Mouse (Mus musculus): ENCODE measurements around the gene Nrros. TPM values are rescaled to one million over a fixed set of nuclear protein-coding genes. Genes with fewer than 3 reads are reported as not detected.
"Not testable (repeated sequence)": the region's sequence is repeated elsewhere in the genome, so short reads cannot be mapped to it uniquely, and the experiment has no call there.

Nrros gene
- total RNA-seq, 2 experiments from 2014 or later, result 133 to 190 TPM

DNA sequence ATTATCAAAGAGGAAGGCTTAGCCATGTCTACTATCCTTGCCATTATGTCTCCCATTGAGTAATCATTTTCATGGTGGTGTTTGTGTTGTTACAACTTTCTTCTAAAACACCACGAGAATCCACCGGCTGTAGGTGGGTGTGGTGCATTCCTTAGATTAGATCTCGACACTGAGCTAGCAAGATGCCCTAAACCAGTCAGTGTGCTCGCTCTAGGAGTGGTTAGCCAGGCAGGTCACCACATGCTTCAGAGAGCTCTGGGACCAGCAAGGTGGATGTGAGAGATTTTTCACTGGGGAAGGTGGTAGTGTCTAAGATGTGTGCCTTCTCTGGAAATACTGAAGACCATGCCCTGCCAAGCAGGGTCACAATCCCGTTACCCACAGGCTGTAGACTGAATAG, 49.2 kb downstream of the Nrros start:
- no peak for ATAC-seq (replicated peaks; ENCODE audit: poor library complexity)

DNA sequence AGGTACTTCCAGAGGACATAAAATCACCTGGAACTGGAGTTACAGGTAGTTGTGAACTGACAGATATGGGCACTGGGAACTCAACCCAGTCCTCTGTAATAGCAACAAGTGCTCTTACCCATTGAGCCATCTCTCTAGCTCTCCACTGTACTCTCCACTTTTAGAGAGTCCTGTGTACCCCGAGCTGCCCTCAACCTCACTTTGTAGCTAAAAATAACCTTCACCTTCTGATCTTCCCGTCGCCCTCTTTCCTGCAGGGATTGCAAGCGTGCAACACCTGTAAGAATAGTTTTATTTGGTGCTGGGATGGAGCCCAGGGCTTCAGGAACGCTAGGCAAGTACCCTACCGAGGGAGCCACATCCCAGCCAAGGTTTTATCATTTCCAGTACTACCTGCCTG, 49.6 kb downstream of the Nrros start:
- no peak for ATAC-seq (replicated peaks; ENCODE audit: poor library complexity)

DNA sequence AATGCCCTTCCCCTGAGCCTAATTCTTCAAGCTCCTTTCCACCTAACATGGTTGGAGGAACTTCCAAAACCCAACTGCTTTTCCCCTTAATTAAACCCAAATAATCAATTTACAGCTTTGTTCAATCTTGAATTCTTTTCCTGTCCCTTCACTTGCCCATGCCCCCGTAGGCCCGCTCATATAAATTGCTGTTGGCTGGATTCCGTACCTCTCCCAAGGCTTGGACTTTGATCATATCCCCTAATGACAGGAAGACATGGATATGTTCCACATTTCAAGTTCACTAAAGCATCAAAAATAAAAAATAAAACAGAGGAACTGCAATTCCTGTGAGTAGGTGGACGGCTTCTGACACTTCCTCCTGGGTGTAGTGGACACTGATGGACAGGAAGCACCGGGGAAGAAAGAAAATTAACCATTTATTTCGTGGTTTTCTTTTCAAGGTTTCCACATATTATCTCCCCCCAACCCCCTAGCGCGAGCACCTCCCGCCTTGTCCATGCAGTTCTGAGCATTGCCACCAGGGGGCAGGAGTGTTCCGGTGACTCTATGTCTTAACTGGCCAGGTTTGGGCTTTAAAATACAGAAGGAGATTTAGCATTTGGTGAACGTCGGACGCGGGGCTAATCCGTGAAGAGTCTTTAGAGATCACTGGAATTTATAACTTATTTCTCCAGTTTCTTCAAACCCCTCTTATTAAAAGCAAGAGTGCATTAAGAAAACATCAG, 50.3 kb downstream of the Nrros start:
- ATAC-seq (replicated peaks; ENCODE audit: poor library complexity), result peak; percentile 67

DNA sequence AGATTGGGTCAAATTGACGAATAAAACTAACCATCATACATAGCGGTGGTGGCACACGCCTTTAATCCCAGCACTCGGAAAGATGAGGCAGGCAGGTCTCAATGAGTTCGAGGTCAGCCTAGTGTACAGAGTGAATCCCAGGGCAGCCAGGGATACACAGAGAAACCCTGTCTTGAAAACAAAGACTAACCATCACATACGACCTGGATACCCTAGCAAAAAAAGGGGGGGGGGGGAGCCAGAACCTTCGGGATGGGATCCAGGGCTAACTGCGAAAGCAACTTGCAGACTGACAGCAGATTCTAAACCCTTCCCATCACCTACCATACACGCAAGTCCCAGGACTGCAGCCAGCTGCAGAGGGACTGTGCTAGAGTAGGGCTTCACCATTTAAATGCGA, 51.0 kb downstream of the Nrros start:
- no peak for ATAC-seq (replicated peaks; ENCODE audit: poor library complexity)

- ATAC-seq (replicated peaks; ENCODE audit: poor library complexity), result peak; percentile 71
Measured at GRCm38 (mm10) chr16:32113541-32114218, 51.7 kb downstream of the Nrros start.

DNA sequence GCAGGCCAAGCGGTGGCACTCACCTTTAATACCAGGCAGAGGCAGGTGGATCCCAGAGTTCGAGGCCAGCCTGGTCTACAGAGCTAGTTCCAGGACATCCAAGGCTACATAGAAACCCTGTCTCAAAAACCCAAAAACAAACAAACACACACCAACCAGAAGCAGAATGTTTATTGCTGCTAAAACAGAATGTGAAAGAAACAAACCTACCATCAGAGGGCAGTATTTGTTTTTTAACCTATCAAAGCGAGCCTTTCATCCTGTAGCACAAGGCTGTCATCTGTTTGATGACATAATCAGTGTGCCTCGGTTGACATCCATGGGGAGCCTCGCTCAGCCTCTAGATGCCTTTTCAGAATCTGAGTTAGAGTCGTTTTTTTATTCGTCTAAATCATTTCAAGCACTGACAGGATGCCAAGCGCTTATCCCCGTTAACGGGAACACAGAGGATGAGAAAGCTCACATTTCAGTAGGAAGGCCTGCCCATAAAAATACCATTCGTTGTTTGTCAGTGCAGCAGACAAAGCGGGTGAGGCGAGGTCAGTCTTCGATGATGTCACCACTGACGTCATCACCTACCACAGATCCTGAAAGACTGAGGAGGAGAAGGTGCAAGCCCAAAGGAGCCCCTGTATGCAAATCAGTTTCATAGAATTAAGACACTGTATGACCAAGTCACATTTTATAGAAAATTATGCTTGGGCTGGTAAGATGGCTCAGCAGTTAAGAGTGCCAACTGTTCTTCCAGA, 54.3 kb downstream of the Nrros start:
- ATAC-seq (replicated peaks; ENCODE audit: poor library complexity), result 0 out of 2 replicates have a peak, but pooled peaks have one; percentile 21

DNA sequence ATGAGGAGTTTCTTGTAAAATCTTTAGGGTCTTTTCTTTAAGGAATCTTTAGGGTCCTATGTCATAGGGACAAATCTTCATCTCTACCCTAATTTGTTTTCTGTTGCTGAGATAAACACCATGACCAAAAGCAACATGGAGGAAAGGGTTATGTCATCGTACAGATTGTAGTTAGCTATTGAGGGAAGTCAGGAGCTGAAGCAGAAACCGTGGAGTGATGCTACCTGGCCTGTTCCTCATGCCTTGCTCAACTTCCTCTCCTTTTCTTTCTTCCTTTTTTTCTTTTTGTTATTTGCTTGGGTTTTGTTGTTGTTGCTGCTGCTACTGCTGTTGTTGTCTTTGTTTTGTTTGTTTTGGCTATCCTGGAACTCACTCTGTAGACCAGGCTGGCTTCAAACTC, 56.8 kb downstream of the Nrros start:
- ATAC-seq (replicated peaks; ENCODE audit: poor library complexity), result no peak

DNA sequence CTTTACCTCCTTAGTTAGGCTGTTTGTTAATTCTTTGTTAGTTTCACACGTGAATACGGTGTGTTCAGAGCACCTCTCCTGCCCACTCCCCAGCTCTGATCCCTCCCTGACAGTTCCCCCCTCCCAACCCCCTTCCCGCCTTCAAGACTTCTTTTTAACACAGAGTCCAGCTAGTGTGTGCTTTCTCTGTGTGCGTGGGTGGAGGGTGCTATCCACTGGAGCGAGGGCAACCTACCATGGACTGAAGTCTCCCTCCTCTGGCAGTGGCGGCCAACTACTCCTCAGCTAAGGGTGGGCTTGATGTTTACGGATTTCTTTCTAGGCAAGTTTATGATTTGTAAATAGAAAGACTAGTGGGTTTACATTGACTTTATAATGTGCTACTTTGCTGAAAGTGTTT, 57.2 kb downstream of the Nrros start:
- peak; percentile 59 for ATAC-seq (replicated peaks; ENCODE audit: poor library complexity)

- peak; percentile 61 for ATAC-seq (replicated peaks; ENCODE audit: poor library complexity)
Measured at GRCm38 (mm10) chr16:32107342-32108045, 57.9 kb downstream of the Nrros start.

GRCm38 (mm10) chr16:32105698-32106097, 59.7 kb downstream of the Nrros start:
- ATAC-seq (replicated peaks; ENCODE audit: poor library complexity), result no peak

DNA sequence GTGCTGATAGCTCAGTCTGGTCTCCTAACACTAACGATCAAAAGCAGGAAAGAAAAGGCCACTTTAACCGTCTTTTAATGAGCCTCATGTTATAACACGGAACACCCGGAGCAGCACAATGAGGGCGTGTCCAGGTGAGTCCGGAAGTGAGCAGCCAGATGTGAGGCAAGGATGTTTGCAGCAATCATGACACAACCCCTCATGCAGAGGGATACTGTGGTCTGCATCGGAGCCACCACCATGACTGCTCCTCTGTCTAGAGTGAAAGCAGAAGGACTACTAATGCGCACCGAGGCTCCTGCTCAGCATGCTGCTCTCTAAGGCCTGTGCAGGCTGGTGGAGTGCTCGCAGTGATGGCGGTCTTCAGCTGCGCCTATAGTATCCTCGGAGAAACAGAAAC, 63.1 kb downstream of the Nrros start:
- peak; percentile 55 for ATAC-seq (replicated peaks; ENCODE audit: poor library complexity)

- ATAC-seq (replicated peaks; ENCODE audit: poor library complexity), result peak; percentile 89
Measured at GRCm38 (mm10) chr16:32099638-32100150, 65.7 kb downstream of the Nrros start, which contains the start of the genes Pigx and Cep19. TSS of gene Pigx (minus strand) at chr16:32099740. TSS of gene Cep19 (plus strand) at chr16:32099800.

- peak; percentile 20; the same call in 1 of the 2 replicates for ATAC-seq (replicated peaks; ENCODE audit: poor library complexity)
Measured at GRCm38 (mm10) chr16:32098897-32099637, 66.3 kb downstream of the Nrros start.

- not testable (repeated sequence) for ATAC-seq (replicated peaks; ENCODE audit: poor library complexity)
Measured at GRCm38 (mm10) chr16:32097757-32098156, 67.6 kb downstream of the Nrros start.

Other genes with a start within 250 kb of the Nrros start
- not detected in 2 replicates for gene Pigz, start 231.7 kb downstream of the Nrros start, total RNA-seq (2015)
- gene Pigz, start 231.7 kb downstream of the Nrros start, total RNA-seq (2017), result not detected in 2 replicates
- gene 0610012G03Rik, start 217.1 kb downstream of the Nrros start, total RNA-seq (2015), result 22.7 and 28.3 TPM in 2 replicates
- gene 0610012G03Rik, start 217.1 kb downstream of the Nrros start, total RNA-seq (2017), result 10.3 and 14.1 TPM in 2 replicates
- gene Ncbp2, start 217.1 kb downstream of the Nrros start, total RNA-seq (2015), result 39.7 and 43.1 TPM in 2 replicates
- gene Ncbp2, start 217.1 kb downstream of the Nrros start, total RNA-seq (2017), result 48.3 and 51.4 TPM in 2 replicates
- gene Senp5, start 162.3 kb downstream of the Nrros start, total RNA-seq (2015), result 20.2 and 22.9 TPM in 2 replicates
- 20.3 and 21.0 TPM in 2 replicates for gene Senp5, start 162.3 kb downstream of the Nrros start, total RNA-seq (2017)
- gene Pak2, start 86.3 kb downstream of the Nrros start, total RNA-seq (2015), result 60.6 and 61.9 TPM in 2 replicates
- gene Pak2, start 86.3 kb downstream of the Nrros start, total RNA-seq (2017), result 52.4 and 58.2 TPM in 2 replicates
- 95.8 and 106 TPM in 2 replicates for gene Pigx, start 65.9 kb downstream of the Nrros start, total RNA-seq (2015)
- 49.1 and 57.9 TPM in 2 replicates for gene Pigx, start 65.9 kb downstream of the Nrros start, total RNA-seq (2017)
- 18.0 and 22.8 TPM in 2 replicates for gene Cep19, start 65.8 kb downstream of the Nrros start, total RNA-seq (2015)
- 29.0 and 30.7 TPM in 2 replicates for gene Cep19, start 65.8 kb downstream of the Nrros start, total RNA-seq (2017)
- gene Bex6, start 14.2 kb upstream of the Nrros start, total RNA-seq (2015), result 103 and 110 TPM in 2 replicates
- gene Bex6, start 14.2 kb upstream of the Nrros start, total RNA-seq (2017), result 81.8 and 101 TPM in 2 replicates
- gene Fbxo45, start 81.6 kb upstream of the Nrros start, total RNA-seq (2015), result 16.3 and 16.5 TPM in 2 replicates
- 19.7 and 22.8 TPM in 2 replicates for gene Fbxo45, start 81.6 kb upstream of the Nrros start, total RNA-seq (2017)
- 9.5 and 9.9 TPM in 2 replicates for gene Wdr53, start 81.6 kb upstream of the Nrros start, total RNA-seq (2015)
- 19.6 and 21.6 TPM in 2 replicates for gene Wdr53, start 81.6 kb upstream of the Nrros start, total RNA-seq (2017)
- not detected in 2 replicates for gene Smco1, start 105.9 kb upstream of the Nrros start, total RNA-seq (2015)
- gene Smco1, start 105.9 kb upstream of the Nrros start, total RNA-seq (2017), result not detected in 2 replicates
- 17.1 and 18.2 TPM in 2 replicates for gene Rnf168, start 111.9 kb upstream of the Nrros start, total RNA-seq (2015)
- gene Rnf168, start 111.9 kb upstream of the Nrros start, total RNA-seq (2017), result 58.3 and 65.7 TPM in 2 replicates
- gene Ubxn7, start 166.7 kb upstream of the Nrros start, total RNA-seq (2015), result 24.5 and 35.5 TPM in 2 replicates
- gene Ubxn7, start 166.7 kb upstream of the Nrros start, total RNA-seq (2017), result 23.3 and 30.8 TPM in 2 replicates
- not detected in 2 replicates for gene Tm4sf19, start 234.9 kb upstream of the Nrros start, total RNA-seq (2015)
- gene Tm4sf19, start 234.9 kb upstream of the Nrros start, total RNA-seq (2017), result not detected in 2 replicates

All from megakaryocyte progenitor cell, adult 5-6 weeks (primary cell).